Mouse (Mus musculus): ENCODE data around the gene Rbbp4. TPM values are rescaled to one million over a fixed set of nuclear protein-coding genes. Genes with fewer than 3 reads are reported as not detected.

Rbbp4 gene
- total and polyA plus RNA-seq, 3 experiments: 50.9 to 127 TPM; not detected in 1

DNA sequence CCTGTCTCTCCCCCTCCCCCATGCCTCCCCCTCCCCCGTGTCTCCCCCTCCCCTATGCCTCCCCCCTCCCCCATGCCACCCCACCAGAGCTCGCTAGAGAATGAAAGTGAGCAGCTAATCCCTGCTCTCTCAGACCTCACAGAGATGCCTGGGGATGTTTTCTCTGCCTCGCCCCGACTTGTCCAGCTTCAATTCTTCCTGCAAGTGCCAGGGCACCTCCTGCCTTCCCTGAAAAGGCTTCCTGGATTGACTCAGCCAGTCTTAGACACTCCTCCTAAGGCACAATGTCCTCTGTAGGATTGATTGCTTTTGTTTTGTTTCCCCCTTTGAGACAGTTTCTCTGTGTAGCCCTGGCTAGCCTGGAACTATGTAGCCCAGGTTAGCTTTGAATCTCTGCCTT is 74.0 kb downstream of the Rbbp4 start, which contains the start of gene C77080:
TSS of gene C77080 (minus strand) at position 209 of the 400 bp plus-strand sequence.
- Histone ChIP-seq H3K4me3 (ENCODE audit: control insufficient read depth in 1 of 2, insufficient read depth in 1 of 2, low read depth in 2 of 2, low read length in 2 of 2) (no peak within 1 kb of the TSS), H3K27me3 (ENCODE audit: control insufficient read depth in 1 of 2, insufficient read depth in 2 of 2, low read length in 2 of 2) (no peaks in the 10 kb centered on the region), H3K9me3 (replicated peaks; ENCODE audit: insufficient read depth, low read length) (no peaks in the 10 kb centered on the region), H3K4me1 (ENCODE audit: control insufficient read depth in 1 of 2, insufficient read depth in 2 of 2, low read length in 2 of 2) (peaks cover 9 to 25% of the 10 kb centered on the region in 2 experiments), H3K27ac (ENCODE audit: control insufficient read depth, low read depth, low read length) (no peak within 1 kb of the TSS), H3K9ac (ENCODE audit: control insufficient read depth, low read depth, low read length, poor library complexity, severe bottlenecking) (no peak within 1 kb of the TSS), H3K79me2 (ENCODE audit: control insufficient read depth, insufficient read depth, low read length, poor library complexity) (no peaks in the 10 kb centered on the region), H3K36me3 (ENCODE audit: control insufficient read depth in 1 of 2, insufficient read depth in 2 of 2, low read length in 2 of 2) (peaks cover 0 to 13% of the 10 kb centered on the region in 2 experiments; a peak in 2 of 4 replicates)
- no peak for DNase-seq (ENCODE audit: low read depth, low spot score)
- no peak for TF ChIP-seq MEF2A (IDR thresholded peaks at IDR 0.05; ENCODE audit: extremely low read depth, insufficient replicate concordance, low read depth, low read length, poor library complexity, severe bottlenecking)
- TF ChIP-seq GABPA (IDR thresholded peaks at IDR 0.05; ENCODE audit: low read depth, low read length): no peak
- TF ChIP-seq TBP (IDR thresholded peaks at IDR 0.05; ENCODE audit: low read depth, low read length): no peak
- TF ChIP-seq ZMIZ1 (IDR thresholded peaks at IDR 0.05; ENCODE audit: low read depth, low read length): no peak
- no peak for TF ChIP-seq RCOR1 (IDR thresholded peaks at IDR 0.05; ENCODE audit: low read depth, low read length)
- no peak for TF ChIP-seq HCFC1 (IDR thresholded peaks at IDR 0.05; ENCODE audit: low read depth, low read length)
- no peak for TF ChIP-seq SIN3A (IDR thresholded peaks at IDR 0.05; ENCODE audit: low read length)
- no peak for TF ChIP-seq RAD21 (IDR thresholded peaks at IDR 0.05; ENCODE audit: low read depth, low read length)
- TF ChIP-seq USF2 (IDR thresholded peaks at IDR 0.05; ENCODE audit: borderline replicate concordance in 1 of 2, insufficient read depth in 1 of 2, low read depth in 1 of 2, low read length in 2 of 2): no peak

DNA sequence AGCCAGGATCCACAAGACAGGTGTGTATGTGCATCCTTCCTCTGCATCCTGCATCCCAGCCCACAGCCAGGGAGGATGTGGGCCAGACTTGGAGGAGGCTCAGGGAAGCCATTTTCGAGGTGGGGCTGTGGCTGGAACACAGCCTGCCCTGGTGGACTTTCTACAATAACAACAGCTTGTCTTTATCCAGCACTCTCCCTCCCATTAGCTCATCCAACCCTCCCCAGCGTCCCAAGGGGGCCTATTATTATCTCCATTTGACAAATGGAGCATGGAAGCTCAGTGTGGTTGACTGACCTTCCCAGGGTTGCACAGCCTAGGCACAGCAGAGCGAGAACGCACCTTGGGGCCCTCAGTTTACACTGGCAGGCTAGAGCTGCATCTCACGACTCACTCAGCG is 74.5 kb downstream of the Rbbp4 start:
- Histone ChIP-seq H3K4me1 (ENCODE audit: control insufficient read depth in 1 of 2, insufficient read depth in 2 of 2, low read length in 2 of 2) (peaks cover 14 to 30% of the 10 kb centered on the region in 2 experiments), H3K27me3 (ENCODE audit: control insufficient read depth in 1 of 2, insufficient read depth in 2 of 2, low read length in 2 of 2) (no peaks in the 10 kb centered on the region), H3K27ac (ENCODE audit: control insufficient read depth, low read depth, low read length) (no peak overlapping the region), H3K9me3 (replicated peaks; ENCODE audit: insufficient read depth, low read length) (no peaks in the 10 kb centered on the region), H3K36me3 (ENCODE audit: control insufficient read depth in 1 of 2, insufficient read depth in 2 of 2, low read length in 2 of 2) (peaks cover 0 to 17% of the 10 kb centered on the region in 2 experiments; a peak in 2 of 4 replicates), H3K79me2 (ENCODE audit: control insufficient read depth, insufficient read depth, low read length, poor library complexity) (no peaks in the 10 kb centered on the region), H3K4me3 (ENCODE audit: control insufficient read depth in 1 of 2, insufficient read depth in 1 of 2, low read depth in 2 of 2, low read length in 2 of 2) (no peak overlapping the region), H3K9ac (ENCODE audit: control insufficient read depth, low read depth, low read length, poor library complexity, severe bottlenecking) (no peak overlapping the region)
- TF ChIP-seq MAFK (IDR thresholded peaks at IDR 0.05; ENCODE audit: borderline replicate concordance, low read depth, low read length) (no peak), SMC3 (IDR thresholded peaks at IDR 0.05; ENCODE audit: low read depth, low read length) (no peak), ZC3H11A (IDR thresholded peaks at IDR 0.05; ENCODE audit: low read depth, low read length) (no peak), CHD2 (IDR thresholded peaks at IDR 0.05; ENCODE audit: low read length) (no peak), MAZ (IDR thresholded peaks at IDR 0.05; ENCODE audit: low read depth, low read length) (no peak), UBTF (IDR thresholded peaks at IDR 0.05; ENCODE audit: borderline replicate concordance, insufficient read depth, low read depth, low read length) (no peak), CTCF (IDR thresholded peaks at IDR 0.05 in 2 of 3, conservative IDR thresholded peaks at IDR 0.05 in 1 of 3; ENCODE audit: control insufficient read depth in 1 of 3, insufficient read depth in 1 of 3, low read depth in 2 of 3, low read length in 3 of 3, poor library complexity in 1 of 3, severe bottlenecking in 1 of 3) (no peak), MXI1 (IDR thresholded peaks at IDR 0.05; ENCODE audit: low read depth, low read length) (no peak), SIN3A (IDR thresholded peaks at IDR 0.05; ENCODE audit: low read length) (no peak), CHD1 (IDR thresholded peaks at IDR 0.05; ENCODE audit: low read depth, low read length) (no peak), KAT2A (conservative IDR thresholded peaks at IDR 0.05; ENCODE audit: low read depth, low read length) (no peak), MAX (IDR thresholded peaks at IDR 0.05; ENCODE audit: low read length) (no peak)
- no peak for DNase-seq (ENCODE audit: low read depth, low spot score)

Data from MEL (cell line).